Mouse (Mus musculus): ENCODE measurements around the gene Bcl7b. TPM values are rescaled to one million over a fixed set of nuclear protein-coding genes. Genes with fewer than 3 reads are reported as not detected.

The Bcl7b gene
- polyA plus RNA-seq, 2 experiments, result 20.6 to 46.2 TPM

GRCm38 (mm10) chr5:135145532-135145931 lies 22.6 kb upstream of the Bcl7b start:
- 77% methylated on average over 3 of the region's 3 CpGs for WGBS
- no peak for ATAC-seq (ENCODE audit: low FRiP score, low read depth)
- H3K9ac ChIP-seq (ENCODE audit: low read depth, low read length, severe bottlenecking), result no peak overlapping the region

GRCm38 (mm10) chr5:135145955-135146354 lies 22.1 kb upstream of the Bcl7b start:
- ATAC-seq (ENCODE audit: low FRiP score, low read depth) (no peak), DNase-seq (ENCODE audit: low spot score) (no peak)
- no peak for TF ChIP-seq POLR2A (IDR thresholded peaks at IDR 0.05; ENCODE audit: borderline replicate concordance, extremely low read depth, insufficient read depth, insufficient read length)
- Histone ChIP-seq H3K4me1 (ENCODE audit: control insufficient read depth, insufficient read depth, low read length) (peaks cover 3% of the 10 kb centered on the region; the same call in 1 of the 2 replicates), H3K4me2 (replicated peaks; ENCODE audit: low read depth, low read length, severe bottlenecking) (no peak overlapping the region), H3K36me3 (ENCODE audit: control insufficient read depth, insufficient read depth, low read length) (no peaks in the 10 kb centered on the region), H3K27ac (replicated peaks; ENCODE audit: low read depth, low read length) (no peak overlapping the region), H3K9me3 (ENCODE audit: control insufficient read depth, low read length) (no peaks in the 10 kb centered on the region), H3K4me3 (replicated peaks; ENCODE audit: low read length) (no peak overlapping the region), H3K9ac (ENCODE audit: low read depth, low read length, severe bottlenecking) (no peak overlapping the region), H3K27me3 (ENCODE audit: control insufficient read depth, insufficient read depth, low read length) (no peaks in the 10 kb centered on the region)

More at GRCm38 (mm10) chr5:135145532-135145931, 22.6 kb upstream of the Bcl7b start:
- H3K4me1 ChIP-seq (ENCODE audit: control insufficient read depth, insufficient read depth, low read length), result peaks cover 3% of the 10 kb centered on the region; the same call in 1 of the 2 replicates
- no peaks in the 10 kb centered on the region for H3K9me3 ChIP-seq (ENCODE audit: control insufficient read depth, low read length)
- no peaks in the 10 kb centered on the region for H3K36me3 ChIP-seq (ENCODE audit: control insufficient read depth, insufficient read depth, low read length)
- no peak overlapping the region for H3K4me2 ChIP-seq (replicated peaks; ENCODE audit: low read depth, low read length, severe bottlenecking)
- H3K27me3 ChIP-seq (ENCODE audit: control insufficient read depth, insufficient read depth, low read length), result no peaks in the 10 kb centered on the region
- DNase-seq (ENCODE audit: low spot score), result no peak
- TF ChIP-seq POLR2A (IDR thresholded peaks at IDR 0.05; ENCODE audit: borderline replicate concordance, extremely low read depth, insufficient read depth, insufficient read length), result no peak
- no peak overlapping the region for H3K4me3 ChIP-seq (replicated peaks; ENCODE audit: low read length)
- no peak overlapping the region for H3K27ac ChIP-seq (replicated peaks; ENCODE audit: low read depth, low read length)

GRCm38 (mm10) chr5:135148715-135149052 lies 19.4 kb upstream of the Bcl7b start:
- Histone ChIP-seq H3K4me1 (ENCODE audit: control insufficient read depth, insufficient read depth, low read length) (peaks cover 3% of the 10 kb centered on the region; the same call in 1 of the 2 replicates), H3K9ac (ENCODE audit: low read depth, low read length, severe bottlenecking) (peak overlapping the region; percentile 47), H3K4me2 (replicated peaks; ENCODE audit: low read depth, low read length, severe bottlenecking) (peak overlapping the region; percentile 55), H3K36me3 (ENCODE audit: control insufficient read depth, insufficient read depth, low read length) (peaks cover 11% of the 10 kb centered on the region), H3K27me3 (ENCODE audit: control insufficient read depth, insufficient read depth, low read length) (no peaks in the 10 kb centered on the region), H3K4me3 (replicated peaks; ENCODE audit: low read length) (peak overlapping the region; percentile 71), H3K9me3 (ENCODE audit: control insufficient read depth, low read length) (no peaks in the 10 kb centered on the region), H3K27ac (replicated peaks; ENCODE audit: low read depth, low read length) (peak overlapping the region; percentile 90)
- no peak for ATAC-seq (ENCODE audit: low FRiP score, low read depth)
- DNase-seq (ENCODE audit: low spot score), result no peak
- under 1% methylated on average over 13 of the region's 13 CpGs for WGBS
- TF ChIP-seq POLR2A (IDR thresholded peaks at IDR 0.05; ENCODE audit: borderline replicate concordance, extremely low read depth, insufficient read depth, insufficient read length), result peak; percentile 61; the same call in 1 of the 2 replicates

DNA sequence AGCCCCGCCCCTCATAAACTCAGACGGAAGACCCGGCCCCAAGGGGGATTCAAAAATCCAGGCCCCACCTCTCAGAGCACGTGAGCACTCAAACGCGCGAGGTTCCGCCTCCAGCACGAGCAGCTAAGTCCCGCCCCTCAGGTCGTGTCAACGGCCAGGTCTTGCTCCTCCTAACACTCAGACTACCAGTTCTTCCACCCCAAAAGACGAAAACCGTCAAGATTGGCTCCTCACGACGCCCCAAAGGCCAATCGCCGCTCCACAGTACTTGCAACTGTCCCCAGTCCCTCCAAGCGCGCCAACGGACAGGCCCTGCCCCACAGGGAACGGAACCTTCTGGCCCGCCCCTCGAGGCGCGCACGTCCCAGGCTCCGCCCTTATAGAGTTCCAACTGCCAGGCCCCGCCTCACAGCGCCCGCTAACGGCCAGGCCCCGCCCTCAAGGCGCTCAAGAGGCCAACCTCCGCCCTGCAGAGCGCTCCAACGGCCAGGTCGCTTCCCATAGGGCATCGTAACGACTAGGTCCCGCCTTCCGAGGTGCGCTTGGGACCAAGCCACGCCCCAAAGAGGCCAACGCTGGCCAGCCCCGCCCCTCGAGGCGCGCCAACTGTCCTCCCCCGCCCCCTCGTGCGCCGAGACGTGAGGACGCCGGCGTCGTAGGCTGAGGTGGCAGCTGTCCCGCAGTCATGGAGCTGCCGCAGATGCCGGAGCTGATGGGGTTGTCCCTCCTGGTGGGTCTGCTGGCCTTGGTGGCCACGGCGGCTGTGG lies 18.8 kb upstream of the Bcl7b start, which contains the start of gene Tbl2:
TSS of gene Tbl2 (plus strand) at position 605 of the 767 bp plus-strand sequence.
- Histone ChIP-seq H3K9me3 (ENCODE audit: control insufficient read depth, low read length) (no peaks in the 10 kb centered on the region), H3K27ac (replicated peaks; ENCODE audit: low read depth, low read length) (peak within 1 kb of the TSS; percentile 90), H3K4me2 (replicated peaks; ENCODE audit: low read depth, low read length, severe bottlenecking) (peak within 1 kb of the TSS; percentile 55), H3K36me3 (ENCODE audit: control insufficient read depth, insufficient read depth, low read length) (peaks cover 17% of the 10 kb centered on the region), H3K4me3 (replicated peaks; ENCODE audit: low read length) (peak within 1 kb of the TSS; percentile 71), H3K27me3 (ENCODE audit: control insufficient read depth, insufficient read depth, low read length) (no peaks in the 10 kb centered on the region), H3K4me1 (ENCODE audit: control insufficient read depth, insufficient read depth, low read length) (peaks cover 3% of the 10 kb centered on the region; the same call in 1 of the 2 replicates), H3K9ac (ENCODE audit: low read depth, low read length, severe bottlenecking) (peak within 1 kb of the TSS; percentile 64)
- peak; percentile 95 for ATAC-seq (ENCODE audit: low FRiP score, low read depth)
- 2% methylated on average over 50 of the region's 63 CpGs for WGBS
- peak; percentile 70; the same call in 1 of the 2 replicates for TF ChIP-seq POLR2A (IDR thresholded peaks at IDR 0.05; ENCODE audit: borderline replicate concordance, extremely low read depth, insufficient read depth, insufficient read length)
- DNase-seq (ENCODE audit: low spot score), result peak; percentile 98

DNA sequence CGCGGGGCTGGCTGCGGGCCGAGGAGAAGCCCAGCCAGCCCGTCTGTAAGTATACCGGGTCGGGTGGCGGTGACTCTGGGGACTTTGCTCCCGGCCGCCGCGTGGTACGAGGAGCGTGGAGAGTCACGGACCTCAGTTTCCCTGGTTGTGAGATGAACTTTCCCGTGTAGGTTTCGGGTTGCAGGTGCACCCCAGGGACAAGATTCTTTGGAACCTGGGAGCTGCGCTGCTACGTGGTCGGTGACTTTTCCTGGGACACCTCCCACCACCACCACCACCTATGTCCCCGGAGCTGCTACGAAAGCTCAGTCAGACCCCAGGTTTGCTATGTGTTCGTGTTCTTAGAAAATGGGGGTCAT lies 18.3 kb upstream of the Bcl7b start:
- Histone ChIP-seq H3K4me3 (replicated peaks; ENCODE audit: low read length) (peak overlapping the region; percentile 71), H3K27ac (replicated peaks; ENCODE audit: low read depth, low read length) (peak overlapping the region; percentile 90; the same call in 1 of the 2 replicates), H3K27me3 (ENCODE audit: control insufficient read depth, insufficient read depth, low read length) (no peaks in the 10 kb centered on the region), H3K4me1 (ENCODE audit: control insufficient read depth, insufficient read depth, low read length) (peaks cover 3% of the 10 kb centered on the region; the same call in 1 of the 2 replicates), H3K9ac (ENCODE audit: low read depth, low read length, severe bottlenecking) (peak overlapping the region; percentile 64), H3K9me3 (ENCODE audit: control insufficient read depth, low read length) (no peaks in the 10 kb centered on the region), H3K4me2 (replicated peaks; ENCODE audit: low read depth, low read length, severe bottlenecking) (peak overlapping the region; percentile 55), H3K36me3 (ENCODE audit: control insufficient read depth, insufficient read depth, low read length) (peaks cover 21% of the 10 kb centered on the region)
- ATAC-seq (ENCODE audit: low FRiP score, low read depth) (no peak), DNase-seq (ENCODE audit: low spot score) (peak; percentile 12)
- 3% methylated on average over 14 of the region's 23 CpGs for WGBS
- TF ChIP-seq POLR2A (IDR thresholded peaks at IDR 0.05; ENCODE audit: borderline replicate concordance, extremely low read depth, insufficient read depth, insufficient read length), result no peak

Data from limb, embryonic 14.5 days (tissue).